Mouse (Mus musculus) activated CD4-positive, CD25-positive, alpha-beta regulatory T cell, adult 9 weeks (primary cell): ENCODE results near the gene Fbxl12. TPM values are rescaled to one million over a fixed set of nuclear protein-coding genes. Genes with fewer than 3 reads are reported as not detected.

Source experiments
- polyA plus RNA-seq: library from polyadenylated mRNA; unstranded; fragments of 100-300 nt; shearing (Covaris generic); gene quantifications from one replicate; pipeline ENCODE4 v1.2.1, GENCODE M21; 2017

Fbxl12 gene
- 58.8 TPM for polyA plus RNA-seq

GRCm38 (mm10) chr9:20644360-20645081 lies at the start of gene Fbxl12:
TSS of gene Fbxl12 (minus strand) at chr9:20644767.

GRCm38 (mm10) chr9:20651602-20652259 lies 7.2 kb upstream of the Fbxl12 start, which contains the start of gene Pin1:
TSS of gene Pin1 (plus strand) at chr9:20652095.

GRCm38 (mm10) chr9:20642101-20642895 lies 2.3 kb downstream of the Fbxl12 start, which contains the start of gene Ubl5:
TSS of gene Ubl5 (plus strand) at chr9:20642878.

GRCm38 (mm10) chr9:20581175-20581634 lies 63.4 kb downstream of the Fbxl12 start, which contains the start of gene Zfp846:
TSS of gene Zfp846 (plus strand) at chr9:20581291.

Other genes with a start within 250 kb of the Fbxl12 start
- gene Zfp26, start 184.6 kb downstream of the Fbxl12 start, polyA plus RNA-seq: 34.8 TPM
- gene Zfp426, start 152.0 kb downstream of the Fbxl12 start, polyA plus RNA-seq: 30.7 TPM
- gene Zfp266, start 123.3 kb downstream of the Fbxl12 start, polyA plus RNA-seq: 35.0 TPM
- 17.5 TPM for gene Zfp846, start 63.5 kb downstream of the Fbxl12 start, polyA plus RNA-seq
- gene Ubl5, start 1.9 kb downstream of the Fbxl12 start, polyA plus RNA-seq: 433 TPM
- gene Pin1, start 7.3 kb upstream of the Fbxl12 start, polyA plus RNA-seq: 28.6 TPM
- gene Olfm2, start 101.6 kb upstream of the Fbxl12 start, polyA plus RNA-seq: 1.7 TPM
- gene Col5a3, start 170.3 kb upstream of the Fbxl12 start, polyA plus RNA-seq: 0.15 TPM
- not detected for gene Rdh8, start 173.7 kb upstream of the Fbxl12 start, polyA plus RNA-seq
- 52.0 TPM for gene A230050P20Rik, start 223.9 kb upstream of the Fbxl12 start, polyA plus RNA-seq
- gene Angptl6, start 235.0 kb upstream of the Fbxl12 start, polyA plus RNA-seq: 0.49 TPM
- gene Ppan, start 243.4 kb upstream of the Fbxl12 start, polyA plus RNA-seq: 84.2 TPM